Mouse (Mus musculus): ENCODE results near the gene 1700092M07Rik.

DNA sequence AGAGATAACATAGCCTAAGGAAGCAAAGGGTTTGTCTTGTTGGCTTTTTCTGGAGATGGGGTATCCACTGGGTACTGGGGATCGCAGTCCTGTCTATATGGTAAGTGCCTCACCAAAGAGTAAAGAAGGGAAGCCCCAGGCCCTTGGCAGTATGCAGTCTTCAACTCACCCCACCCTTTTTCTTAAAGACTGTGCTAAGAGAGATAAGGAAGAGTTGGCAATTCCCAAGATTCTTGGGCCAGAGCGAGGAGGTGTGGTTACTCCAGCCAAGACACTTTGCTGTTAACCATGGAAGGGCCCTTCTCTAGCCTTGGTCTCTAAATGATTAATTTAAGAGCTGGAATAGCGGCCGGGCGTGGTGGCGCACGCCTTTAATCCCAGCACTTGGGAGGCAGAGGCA, 33.6 kb upstream of the 1700092M07Rik start:
- TF ChIP-seq CTCF (IDR thresholded peaks at IDR 0.05; ENCODE audit: low read depth) (no peak), EP300 (IDR thresholded peaks at IDR 0.05; ENCODE audit: low read depth) (0 out of 2 replicates have a peak, but pooled peaks have one; percentile 25)

Measured in liver, embryonic 14.5 days (tissue).